ENCODE assay signal across 7 mouse cellular contexts in the genomic region with DNA sequence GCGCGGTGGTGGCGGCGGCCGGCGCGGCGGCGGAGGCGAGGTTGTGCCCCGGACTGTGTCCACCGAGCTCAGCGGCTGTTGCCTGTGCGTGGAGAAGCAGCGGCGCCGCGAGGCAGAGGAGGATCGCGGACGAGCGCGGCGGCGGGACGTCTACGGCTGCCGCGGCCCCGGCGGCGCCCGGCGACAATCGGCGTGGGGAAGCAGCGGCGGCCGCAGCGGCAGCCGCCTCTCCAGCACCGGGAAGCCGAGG. TPM values are rescaled to one million over a fixed set of nuclear protein-coding genes. Genes with fewer than 3 reads are reported as not detected.
DNase-seq lines count a peak whose midpoint lies in the region; ATAC-seq lines count a peak whose summit lies in the region.

Gene Ppp3ca (plus strand): TSS at position 15 of the 250 bp plus-strand sequence.

- no peak for DNase-seq in thymus, postnatal 0 days (ENCODE audit: low spot score)
- no peak for DNase-seq in thymus, postnatal 10 days (ENCODE audit: low spot score in 2 of 2)
- DNase-seq in forebrain, embryonic 10.5 days (ENCODE audit: extremely low spot score, low spot score), result no peak
- no peak for DNase-seq in heart, postnatal 4 days
- DNase-seq in liver, embryonic 11.5 days (ENCODE audit: low spot score), result no peak
- no peak for DNase-seq in spleen, adult 18-20 months

- ATAC-seq in liver, embryonic 11.5 days (replicated peaks; ENCODE audit: low FRiP score), result no peak; the same call in 1 of the 2 replicates
- no peak for ATAC-seq in stomach, embryonic 16.5 days (ENCODE audit: insufficient read depth, low FRiP score)

- peak within 1 kb of the TSS; percentile 86 for H3K9ac ChIP-seq in liver, embryonic 11.5 days (ENCODE audit: low read depth, low read length)
- H3K9ac ChIP-seq in stomach, embryonic 16.5 days (ENCODE audit: low read length), result peak within 1 kb of the TSS; percentile 95

- H3K4me2 ChIP-seq in liver, embryonic 11.5 days, result peak within 1 kb of the TSS; percentile 82
- peak within 1 kb of the TSS; percentile 70 for H3K4me2 ChIP-seq in stomach, embryonic 16.5 days (ENCODE audit: low read depth, low read length)

- peak within 1 kb of the TSS; percentile 92 for H3K27ac ChIP-seq in forebrain, embryonic 10.5 days
- peak within 1 kb of the TSS; percentile 89 for H3K27ac ChIP-seq in liver, embryonic 11.5 days (ENCODE audit: low read depth, low read length)
- H3K27ac ChIP-seq in stomach, embryonic 16.5 days (ENCODE audit: low read length), result peak within 1 kb of the TSS; percentile 96

- no peaks in the 10 kb centered on the region for H3K36me3 ChIP-seq in forebrain, embryonic 10.5 days (replicated peaks)
- H3K36me3 ChIP-seq in liver, embryonic 11.5 days (ENCODE audit: control insufficient read depth, insufficient read depth, low read length), result no peaks in the 10 kb centered on the region
- no peaks in the 10 kb centered on the region for H3K36me3 ChIP-seq in stomach, embryonic 16.5 days (ENCODE audit: control insufficient read depth, insufficient read depth, low read length)

- peaks cover 24% of the 10 kb centered on the region for H3K4me1 ChIP-seq in forebrain, embryonic 10.5 days
- peaks cover 7% of the 10 kb centered on the region for H3K4me1 ChIP-seq in liver, embryonic 11.5 days (replicated peaks; ENCODE audit: control insufficient read depth, insufficient read depth, low read length)
- peaks cover 11% of the 10 kb centered on the region for H3K4me1 ChIP-seq in stomach, embryonic 16.5 days (ENCODE audit: control insufficient read depth, insufficient read depth, low read length)

- no peaks in the 10 kb centered on the region for H3K9me3 ChIP-seq in forebrain, embryonic 10.5 days
- no peaks in the 10 kb centered on the region for H3K9me3 ChIP-seq in liver, embryonic 11.5 days (ENCODE audit: control insufficient read depth, low read length)
- H3K9me3 ChIP-seq in stomach, embryonic 16.5 days (replicated peaks; ENCODE audit: control insufficient read depth, low read length), result no peaks in the 10 kb centered on the region

- 0% methylated on average over 32 of the region's 43 CpGs for WGBS in forebrain, embryonic 10.5 days
- 2% methylated on average over 34 of the region's 43 CpGs for WGBS in liver, embryonic 11.5 days
- 0% methylated on average over 26 of the region's 43 CpGs for WGBS in stomach, embryonic 16.5 days

- peak within 1 kb of the TSS; percentile 90 for H3K4me3 ChIP-seq in forebrain, embryonic 10.5 days
- peak within 1 kb of the TSS; percentile 88 for H3K4me3 ChIP-seq in liver, embryonic 11.5 days (ENCODE audit: low read depth, low read length)
- H3K4me3 ChIP-seq in stomach, embryonic 16.5 days (replicated peaks; ENCODE audit: low read length), result peak within 1 kb of the TSS; percentile 92

- H3K27me3 ChIP-seq in forebrain, embryonic 10.5 days (ENCODE audit: poor library complexity, severe bottlenecking), result peaks cover 5% of the 10 kb centered on the region
- H3K27me3 ChIP-seq in liver, embryonic 11.5 days (replicated peaks; ENCODE audit: control insufficient read depth, insufficient read depth, low read length), result no peaks in the 10 kb centered on the region
- no peaks in the 10 kb centered on the region for H3K27me3 ChIP-seq in stomach, embryonic 16.5 days (ENCODE audit: control insufficient read depth, insufficient read depth, low read length)

RNA-seq across cellular contexts. Expression of gene Ppp3ca, which starts in this region (rescaled TPM):
- 20.9 and 25.4 TPM in 2 replicates for polyA plus RNA-seq in thymus, postnatal 0 days (2015; fragmentation: Nextera tagmentation; extraction: Ambion mirVana)
- polyA plus RNA-seq in forebrain, embryonic 10.5 days (2016; fragmentation: Nextera tagmentation; extraction: Ambion mirVana), result 28.0 and 28.7 TPM in 2 replicates
- total RNA-seq in heart, postnatal 4 days (2021), result 10 to 100 TPM; 56.4 to 62.2 TPM
- 28.7 and 30.7 TPM in 2 replicates for polyA plus RNA-seq in liver, embryonic 11.5 days (2014; fragmentation: Nextera tagmentation; extraction: Ambion mirVana)
- 42.8 and 43.3 TPM in 2 replicates for polyA plus RNA-seq in stomach, embryonic 16.5 days (2015; fragmentation: Nextera tagmentation; extraction: Ambion mirVana)
